Mouse (Mus musculus): ENCODE data around the gene Ust. TPM values are rescaled to one million over a fixed set of nuclear protein-coding genes. Genes with fewer than 3 reads are reported as not detected.

Ust gene
- polyA plus RNA-seq, 1 experiment = 4.6 TPM

- DNase-seq (ENCODE audit: low read depth) = no peak
Observed at GRCm38 (mm10) chr10:8224641-8225040, 294.0 kb downstream of the Ust start.

GRCm38 (mm10) chr10:8224046-8224445 lies 294.6 kb downstream of the Ust start:
- DNase-seq (ENCODE audit: low read depth) = no peak

GRCm38 (mm10) chr10:8216946-8217345 lies 301.7 kb downstream of the Ust start:
- DNase-seq (ENCODE audit: low read depth) = no peak

GRCm38 (mm10) chr10:8215181-8215580 lies 303.4 kb downstream of the Ust start:
- no peak for DNase-seq (ENCODE audit: low read depth)

GRCm38 (mm10) chr10:8213906-8214421 lies 304.7 kb downstream of the Ust start:
- no peak for DNase-seq (ENCODE audit: low read depth)

- DNase-seq (ENCODE audit: low read depth) = no peak
Observed at GRCm38 (mm10) chr10:8213266-8213905, 305.2 kb downstream of the Ust start.

- no peak for DNase-seq (ENCODE audit: low read depth)
Observed at GRCm38 (mm10) chr10:8212611-8213226, 305.9 kb downstream of the Ust start.

GRCm38 (mm10) chr10:8211694-8212093 lies 306.9 kb downstream of the Ust start:
- no peak for DNase-seq (ENCODE audit: low read depth)

- DNase-seq (ENCODE audit: low read depth) = no peak
Observed at GRCm38 (mm10) chr10:8210366-8210765, 308.3 kb downstream of the Ust start.

GRCm38 (mm10) chr10:8207358-8207757 lies 311.3 kb downstream of the Ust start:
- DNase-seq (ENCODE audit: low read depth) = no peak

- no peak for DNase-seq (ENCODE audit: low read depth)
Observed at GRCm38 (mm10) chr10:8203681-8204080, 314.9 kb downstream of the Ust start.

- DNase-seq (ENCODE audit: low read depth) = no peak
Observed at GRCm38 (mm10) chr10:8199816-8200215, 318.8 kb downstream of the Ust start.

- no peak for DNase-seq (ENCODE audit: low read depth)
Observed at GRCm38 (mm10) chr10:8199026-8199756, 319.4 kb downstream of the Ust start.

GRCm38 (mm10) chr10:8197661-8198060 lies 321.0 kb downstream of the Ust start:
- DNase-seq (ENCODE audit: low read depth) = no peak

- DNase-seq (ENCODE audit: low read depth) = no peak
Observed at GRCm38 (mm10) chr10:8196300-8196699, 322.3 kb downstream of the Ust start.

GRCm38 (mm10) chr10:8195730-8196129 lies 322.9 kb downstream of the Ust start:
- DNase-seq (ENCODE audit: low read depth) = no peak

GRCm38 (mm10) chr10:8189331-8189981 lies 329.2 kb downstream of the Ust start:
- no peak for DNase-seq (ENCODE audit: low read depth)

- no peak for DNase-seq (ENCODE audit: low read depth)
Observed at GRCm38 (mm10) chr10:8185586-8185985, 333.0 kb downstream of the Ust start.

- DNase-seq (ENCODE audit: low read depth) = no peak
Observed at GRCm38 (mm10) chr10:8184711-8185110, 333.9 kb downstream of the Ust start.

- no peak for DNase-seq (ENCODE audit: low read depth)
Observed at GRCm38 (mm10) chr10:8183171-8183570, 335.5 kb downstream of the Ust start.

GRCm38 (mm10) chr10:8181596-8182185 lies 336.9 kb downstream of the Ust start:
- no peak for DNase-seq (ENCODE audit: low read depth)

- no peak for DNase-seq (ENCODE audit: low read depth)
Observed at GRCm38 (mm10) chr10:8177618-8178017, 341.0 kb downstream of the Ust start.

Data from gonadal fat pad, adult 2 months (tissue).